Mouse (Mus musculus) ES-CJ7 (cell line): ENCODE results near the gene B3galt4.
"Not testable (repeated sequence)": the region's sequence is repeated elsewhere in the genome, so short reads cannot be mapped to it uniquely, and the experiment has no call there.

Experiments
- DNase-seq: peaks from one replicate; pipeline ENCODE4 v3.0.0; 2011; ENCODE audit warnings: low read depth, low spot score

The B3galt4 gene

DNA sequence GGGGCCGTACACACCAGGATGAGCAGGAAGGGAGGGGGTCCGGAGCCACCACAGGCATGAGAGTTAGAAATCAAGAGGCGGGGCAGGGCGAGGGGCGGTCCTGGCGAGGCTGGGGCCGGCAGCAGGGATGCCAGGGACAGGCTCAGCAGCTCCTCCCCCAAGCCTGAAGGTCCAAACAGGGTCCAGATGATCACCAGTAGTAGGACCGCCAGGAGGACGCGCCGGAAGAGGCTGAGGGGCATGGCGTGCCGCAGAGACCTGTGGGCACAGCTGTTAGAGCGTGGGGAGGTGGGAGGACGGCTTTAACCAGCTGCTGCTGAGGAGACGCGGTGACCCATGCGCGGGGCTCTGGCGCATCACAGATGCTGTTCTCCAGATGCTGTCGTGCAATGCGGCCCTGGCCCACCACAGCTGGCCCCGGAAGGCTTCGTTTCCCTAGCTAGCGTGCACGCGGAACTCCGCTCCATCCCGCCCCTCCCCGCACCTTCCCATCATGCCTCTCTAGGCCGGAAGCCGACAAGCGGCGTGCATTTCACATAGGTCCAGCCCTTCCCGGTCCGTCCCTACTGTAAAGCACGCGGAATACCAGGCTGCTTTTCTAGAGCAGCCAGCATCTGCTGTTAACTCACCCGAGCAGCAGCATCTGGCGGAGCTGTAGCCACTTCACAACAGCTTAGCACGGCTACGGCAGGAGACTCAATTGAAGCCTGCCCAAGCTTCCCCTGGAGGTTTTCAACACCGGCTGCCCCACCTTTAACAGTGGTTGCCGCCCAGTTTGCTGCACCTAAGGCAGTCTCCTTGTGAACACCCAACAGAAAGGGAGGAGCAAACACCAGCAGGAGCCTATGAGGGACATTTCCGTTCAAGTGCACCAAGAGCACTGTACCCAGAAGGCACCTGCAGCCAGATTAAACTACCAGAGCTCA, at the start of gene B3galt4:
TSS of gene B3galt4 (minus strand) at position 468 of the 926 bp plus-strand sequence.
- peak; percentile 93 for DNase-seq

DNA sequence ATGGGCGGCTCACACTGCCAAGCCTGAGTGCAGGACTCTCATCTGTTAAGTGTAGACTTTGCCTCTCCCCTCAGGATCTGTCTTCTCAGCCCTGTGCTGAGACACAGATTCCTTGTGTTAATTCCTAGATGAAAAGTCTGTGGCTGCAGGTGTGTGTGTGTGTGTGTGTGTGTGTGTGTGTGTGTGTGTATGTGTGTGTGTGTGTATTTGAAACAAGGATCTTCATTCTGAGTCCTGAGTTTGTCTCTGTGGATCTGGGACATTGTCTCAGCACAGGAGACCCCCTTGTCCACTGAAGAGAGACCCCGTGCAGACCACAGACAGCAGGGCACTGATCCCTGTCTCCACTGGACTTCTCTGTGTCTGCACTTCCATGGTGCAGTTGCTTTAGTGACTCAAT, 49.5 kb upstream of the B3galt4 start:
- DNase-seq, result not testable (repeated sequence)

DNA sequence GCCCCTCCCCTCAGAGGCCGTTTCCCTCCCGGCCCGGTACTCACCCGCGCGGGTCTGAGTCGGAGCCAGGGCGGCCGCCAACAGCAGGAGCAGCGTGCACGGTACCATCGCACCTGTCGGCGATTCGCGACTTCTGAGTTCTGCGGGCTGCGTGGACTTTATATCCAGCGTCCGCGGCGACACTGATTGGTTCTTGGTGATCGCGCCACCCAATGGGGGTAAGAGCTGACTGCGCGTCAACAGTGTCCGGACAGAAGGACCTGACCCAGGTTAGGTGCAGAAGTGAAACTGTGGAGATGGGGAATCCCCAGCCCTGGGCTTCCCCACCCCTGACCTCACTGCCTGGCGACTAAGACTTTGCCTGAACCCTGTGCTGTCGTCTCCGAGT, 48.9 kb upstream of the B3galt4 start, which contains the start of gene H2-K1:
TSS of gene H2-K1 (minus strand) at position 198 of the 388 bp plus-strand sequence.
- DNase-seq, result peak; percentile 86

DNA sequence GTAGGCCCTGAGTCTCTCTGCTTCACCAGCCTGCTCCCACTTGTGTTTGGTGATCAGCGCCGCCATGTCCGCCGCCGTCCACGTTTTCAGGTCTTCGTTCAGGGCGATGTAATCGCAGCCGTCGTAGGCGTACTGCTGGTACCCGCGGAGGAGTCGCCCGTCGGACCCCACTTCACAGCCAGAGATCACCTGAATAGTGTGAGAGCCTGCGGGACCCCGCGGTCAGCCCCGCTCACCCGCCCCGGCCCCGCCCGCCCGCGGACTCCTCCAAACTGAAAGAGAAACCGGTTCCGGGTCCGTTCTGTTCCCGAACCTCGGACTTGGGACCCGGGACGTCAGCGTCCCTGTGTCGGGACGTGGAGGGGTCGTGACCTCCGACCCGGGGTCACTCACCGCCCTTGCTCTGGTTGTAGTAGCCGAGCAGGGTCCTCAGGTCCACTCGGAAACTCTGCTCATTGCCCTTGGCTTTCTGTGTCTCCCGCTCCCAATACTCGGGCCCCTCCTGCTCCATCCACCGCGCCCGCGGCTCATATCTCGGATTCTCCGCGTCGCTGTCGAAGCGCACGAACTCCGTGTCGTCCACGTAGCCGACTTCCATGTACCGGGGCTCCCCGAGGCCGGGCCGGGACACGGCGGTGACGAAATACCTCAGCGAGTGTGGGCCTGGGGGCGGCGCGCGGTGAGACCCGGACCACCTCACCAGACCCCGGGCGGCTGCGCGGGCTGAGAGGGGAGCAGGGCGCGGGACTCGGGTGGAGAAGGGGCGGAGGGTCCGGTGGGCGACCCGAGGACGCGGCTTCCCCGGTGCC, 48.3 kb upstream of the B3galt4 start:
- DNase-seq, result peak; percentile 18

DNA sequence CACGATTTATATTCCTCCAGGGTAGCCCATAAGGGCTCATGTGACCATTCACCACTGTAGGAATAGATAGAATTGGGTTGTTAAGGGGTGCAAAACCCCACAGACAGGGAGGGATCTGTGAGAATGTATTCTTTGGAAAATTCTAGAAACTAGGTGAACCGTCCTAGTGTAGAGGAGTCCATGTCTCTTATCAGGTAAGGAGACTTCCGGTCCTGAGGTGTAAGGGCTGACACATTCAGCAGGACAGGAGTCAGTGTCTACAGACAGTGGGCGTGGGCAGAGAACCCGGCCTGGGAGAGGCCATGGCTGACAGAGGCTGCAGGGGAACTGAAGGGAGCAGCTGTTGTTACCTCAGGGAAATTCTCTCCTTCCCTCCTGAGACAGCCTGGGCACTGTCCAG, 47.4 kb upstream of the B3galt4 start:
- peak; percentile 12 for DNase-seq

DNA sequence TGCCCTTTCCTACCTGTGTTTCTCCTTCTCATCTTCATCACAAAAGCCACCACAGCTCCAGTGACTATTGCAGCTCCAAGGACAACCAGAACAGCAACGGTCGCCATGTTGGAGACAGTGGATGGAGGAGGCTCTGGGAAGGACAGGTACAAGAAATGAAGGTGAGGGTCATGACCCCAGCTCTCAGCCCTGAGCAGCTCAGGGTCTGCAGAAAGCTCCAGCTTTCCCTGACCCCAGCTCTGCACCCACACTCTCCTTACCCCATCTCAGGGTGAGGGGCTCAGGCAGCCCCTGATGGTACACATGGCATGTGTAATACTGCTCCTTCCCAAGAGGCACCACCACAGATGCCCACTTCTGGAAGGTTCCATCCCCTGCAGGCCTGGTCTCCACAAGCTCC, 45.7 kb upstream of the B3galt4 start:
- peak; percentile 1 for DNase-seq

DNA sequence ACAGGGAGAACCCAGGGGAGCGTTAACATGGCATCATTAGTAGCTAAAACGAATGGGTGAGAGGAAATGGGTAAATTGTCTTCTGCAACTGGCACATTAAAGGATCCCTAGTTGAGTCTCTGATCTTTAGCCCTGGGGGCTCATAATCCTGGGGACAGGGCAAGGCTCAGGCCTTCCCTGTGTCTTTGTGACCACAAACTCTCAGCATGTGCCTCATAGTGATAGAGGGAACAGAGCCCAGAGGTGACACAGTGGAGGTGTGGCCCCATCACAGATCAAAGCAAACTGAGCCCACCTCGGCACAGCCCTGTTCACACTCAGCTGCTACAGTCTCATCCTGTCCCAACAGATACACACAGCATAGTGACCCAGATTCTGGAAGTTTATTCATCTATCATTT, 44.4 kb upstream of the B3galt4 start:
- DNase-seq, result peak; percentile 1

DNA sequence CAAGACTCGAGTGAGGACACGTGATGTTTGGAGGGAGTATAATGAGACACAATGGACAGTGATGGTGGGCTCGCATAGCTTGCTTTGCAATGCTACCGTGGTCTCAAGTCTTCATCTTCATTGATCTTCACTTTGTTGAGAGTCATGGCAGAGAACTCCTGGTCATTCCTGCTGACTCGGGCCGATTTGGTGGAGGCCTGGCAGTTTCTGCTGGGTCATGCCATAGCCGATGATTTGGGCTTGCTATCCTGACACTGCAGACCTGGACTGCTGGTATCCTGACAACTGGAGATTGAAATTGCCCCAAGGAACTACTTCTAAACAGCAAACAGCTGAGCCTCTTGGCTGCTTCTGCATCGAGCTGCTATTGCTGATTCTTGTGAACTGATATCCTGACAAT, 43.7 kb upstream of the B3galt4 start:
- DNase-seq, result no peak

DNA sequence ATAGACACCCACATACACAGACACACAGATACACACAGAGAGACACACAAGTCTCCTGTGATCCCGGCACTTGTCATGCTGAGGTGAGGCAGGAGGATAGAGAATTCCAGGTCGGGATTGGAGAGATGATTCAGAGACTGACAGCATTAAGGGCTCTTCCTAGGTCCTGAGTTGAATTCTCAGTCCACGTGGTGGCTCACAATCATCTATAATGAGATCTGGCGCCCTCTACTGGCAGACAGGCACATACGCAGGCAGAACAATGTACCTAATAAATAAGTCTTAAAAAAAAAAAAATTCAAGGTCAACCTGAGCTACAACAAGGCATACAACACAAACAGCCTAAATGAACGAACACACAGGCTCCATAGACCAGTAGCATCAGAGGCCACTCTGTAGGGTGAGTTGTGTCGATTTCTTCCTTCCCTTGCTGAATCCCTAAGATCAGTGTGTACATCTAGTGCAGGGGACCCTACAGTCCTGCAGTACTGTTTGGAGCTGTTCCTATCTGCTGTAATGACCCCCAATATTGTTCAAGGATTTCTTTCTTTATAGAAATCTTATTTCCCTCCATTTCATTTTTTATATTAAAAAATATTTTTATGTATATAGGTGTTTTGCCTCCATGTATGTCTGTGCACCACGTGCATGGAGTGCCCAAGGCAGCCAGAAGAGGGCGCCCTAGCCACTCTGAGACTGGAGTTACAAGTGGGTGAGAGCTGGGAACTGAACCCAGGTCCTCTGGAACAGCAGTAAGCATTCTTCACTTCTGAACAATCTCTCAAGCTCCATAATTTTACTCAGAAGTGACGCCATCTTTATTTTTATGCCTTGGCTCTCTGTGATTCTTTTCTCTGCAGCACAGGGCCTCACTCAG, 40.7 kb upstream of the B3galt4 start:
- DNase-seq, result peak; percentile 95

DNA sequence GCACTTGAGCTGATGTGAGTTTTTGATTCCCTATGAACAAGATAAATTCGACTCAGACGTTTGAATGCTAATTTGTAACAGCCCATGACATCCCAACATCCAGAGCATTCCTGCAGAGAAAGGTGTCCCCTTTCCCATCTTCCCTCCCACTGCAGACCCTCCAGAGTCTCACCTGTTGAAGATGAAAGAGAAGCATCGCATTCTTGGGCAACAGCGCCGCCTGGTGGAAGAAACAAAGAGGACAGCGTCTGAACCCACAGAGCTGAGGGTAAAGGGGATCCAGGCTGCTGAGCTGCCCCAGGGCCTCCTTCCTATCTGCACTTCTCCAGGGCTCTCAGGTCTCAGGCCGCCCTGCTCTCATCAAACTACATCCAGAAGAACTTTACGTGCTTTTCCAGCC, 30.8 kb upstream of the B3galt4 start:
- DNase-seq, result peak; percentile 72

DNA sequence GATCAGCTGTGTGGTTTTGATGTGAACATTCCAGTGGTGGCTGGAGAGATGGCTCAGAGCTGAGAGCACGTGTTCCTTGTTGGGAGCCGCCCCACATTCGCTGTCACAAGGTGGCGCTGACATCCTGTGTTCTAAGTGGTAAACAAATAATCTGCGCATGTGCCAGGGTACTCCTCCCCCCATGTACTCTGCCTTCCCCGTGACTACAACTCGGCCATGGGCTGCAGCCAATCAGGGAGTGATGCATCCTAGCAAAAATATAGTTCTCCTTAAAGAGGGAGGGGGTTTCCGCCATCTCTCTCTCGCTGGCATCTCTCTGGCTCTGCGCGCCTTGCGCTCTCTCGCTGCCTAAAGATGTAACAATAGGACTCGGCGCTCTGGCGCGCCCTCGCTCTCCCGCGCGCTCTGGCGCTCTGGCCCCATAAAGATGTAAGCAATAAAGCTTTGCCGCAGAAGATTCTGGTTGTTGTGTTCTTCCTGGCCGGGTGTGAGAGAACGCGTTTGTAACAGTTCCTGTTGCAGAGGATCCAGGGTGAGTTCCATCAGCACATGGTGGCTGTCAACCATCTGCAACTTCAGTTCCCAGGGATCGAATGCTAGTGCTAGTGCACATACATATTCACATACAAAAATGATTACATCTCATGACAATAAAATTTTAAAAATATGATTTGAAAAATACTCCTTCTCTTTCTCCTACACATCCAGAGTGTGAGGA, 30.1 kb upstream of the B3galt4 start:
- peak; percentile 99 for DNase-seq

DNA sequence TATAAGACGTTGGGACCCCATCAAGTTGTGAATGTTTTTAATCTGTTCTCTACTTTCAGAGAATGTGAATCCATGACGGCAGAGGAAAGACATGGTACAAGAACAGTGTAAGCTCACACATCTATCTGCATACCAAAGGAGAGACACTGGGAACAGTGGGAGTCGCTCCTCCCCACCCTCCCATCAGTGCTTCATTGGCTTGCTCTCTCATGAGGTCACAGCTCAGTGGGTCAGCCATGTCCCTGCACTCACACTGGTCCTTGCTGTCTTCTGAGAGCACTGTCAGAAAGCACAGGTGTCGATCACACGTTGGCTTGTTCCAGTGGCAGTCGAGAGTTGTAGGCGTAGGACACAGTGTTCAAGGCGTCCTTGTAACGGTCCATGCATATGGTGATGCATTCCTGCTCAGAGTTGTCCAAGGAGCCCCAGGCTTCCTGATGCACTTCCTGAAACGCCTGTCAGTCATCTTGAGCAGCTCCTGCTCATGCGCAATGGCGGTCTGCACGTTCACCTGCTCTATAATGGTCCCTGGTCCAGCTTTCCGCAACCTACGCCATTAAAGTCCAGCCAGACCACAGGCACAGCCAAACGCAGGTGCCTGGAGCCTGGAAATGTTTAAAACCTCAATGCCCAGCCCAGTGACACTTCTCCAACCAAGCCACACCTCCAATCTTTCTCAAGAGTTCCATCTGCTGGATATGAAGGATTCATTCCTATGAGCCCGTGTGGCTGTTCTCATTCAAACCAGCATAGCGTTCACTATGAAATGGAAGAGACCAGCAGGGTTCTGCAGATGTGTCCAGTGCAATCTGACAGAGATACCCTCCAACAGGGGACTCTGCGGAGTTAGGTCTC, 29.1 kb upstream of the B3galt4 start:
- DNase-seq, result peak; percentile 71

DNA sequence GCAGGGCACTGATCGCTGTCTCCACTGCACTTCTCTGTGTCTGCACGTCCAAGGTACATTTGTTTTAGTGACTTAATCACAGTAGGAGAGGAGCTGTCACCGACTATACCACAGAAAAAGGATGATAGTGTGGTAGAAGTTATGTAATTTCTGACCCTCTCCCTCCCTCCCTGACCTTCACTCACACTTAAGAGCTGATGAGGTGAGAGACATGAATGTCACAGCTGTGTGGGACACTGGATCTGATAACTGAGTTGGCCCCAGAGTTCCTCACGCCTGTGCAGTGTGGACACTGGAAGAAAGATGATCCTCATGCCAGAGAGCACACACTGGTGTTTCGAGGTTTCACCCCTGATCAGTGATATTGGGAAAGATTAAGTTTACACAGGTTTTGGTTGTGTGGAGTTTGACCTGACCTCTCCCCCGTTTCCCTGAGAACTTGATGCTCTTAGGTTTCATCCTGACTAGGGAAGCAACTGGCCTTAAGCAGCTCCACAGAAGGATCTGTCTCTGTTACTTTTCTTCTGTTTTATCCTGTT, 28.3 kb upstream of the B3galt4 start:
- DNase-seq, result no peak

DNA sequence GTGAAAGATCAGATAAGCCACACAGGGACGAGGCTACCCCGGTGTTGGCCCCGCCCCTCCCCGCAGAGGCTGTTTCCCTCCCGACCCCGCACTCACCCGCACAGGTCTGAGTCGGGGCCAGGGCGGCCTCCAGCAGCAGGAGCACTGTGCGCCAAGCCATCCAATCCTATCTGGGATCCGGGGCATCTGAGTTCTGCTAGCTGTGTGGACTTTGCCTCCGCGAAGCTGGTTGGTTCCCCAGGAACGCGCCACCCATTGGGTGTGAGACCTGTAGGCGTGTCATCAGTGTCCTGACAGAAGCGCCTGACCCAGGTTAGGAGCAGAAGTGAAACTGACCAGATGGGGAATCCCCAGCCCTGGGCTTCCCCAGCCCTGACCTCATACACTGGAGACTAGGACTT, 27.3 kb upstream of the B3galt4 start:
- peak; percentile 68 for DNase-seq

DNA sequence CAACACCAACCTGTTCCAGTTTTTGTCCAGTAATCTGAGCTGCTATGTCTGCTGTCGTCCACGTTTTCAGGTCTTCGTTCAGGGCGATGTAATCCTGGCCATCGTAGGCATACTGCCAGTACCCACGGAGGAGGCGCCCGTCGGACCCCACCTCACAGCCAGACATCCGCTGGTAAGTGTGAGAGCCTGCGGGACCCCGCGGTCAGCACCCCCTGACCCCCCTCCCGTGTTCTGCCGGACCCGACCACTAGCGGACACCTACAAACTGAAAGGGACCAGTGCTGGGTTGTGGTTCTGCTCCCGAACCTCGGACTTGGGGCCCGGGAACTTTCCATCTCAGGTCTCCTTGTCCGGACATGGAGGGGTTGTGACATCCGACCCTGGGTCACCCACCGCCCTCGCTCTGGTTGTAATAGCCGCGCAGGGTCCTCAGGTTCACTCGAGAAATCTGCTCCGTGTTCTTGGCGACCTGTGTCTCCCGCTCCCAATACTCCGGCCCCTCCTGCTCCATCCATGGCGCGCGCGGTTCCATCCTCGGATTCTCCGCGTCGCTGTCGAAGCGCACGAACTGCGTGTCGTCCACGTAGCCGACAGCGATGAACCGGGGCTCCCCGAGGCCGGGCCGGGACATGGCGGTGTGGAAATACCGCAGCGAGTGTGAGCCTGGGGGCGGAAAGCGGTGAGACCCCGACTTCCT, 26.7 kb upstream of the B3galt4 start:
- no peak for DNase-seq

DNA sequence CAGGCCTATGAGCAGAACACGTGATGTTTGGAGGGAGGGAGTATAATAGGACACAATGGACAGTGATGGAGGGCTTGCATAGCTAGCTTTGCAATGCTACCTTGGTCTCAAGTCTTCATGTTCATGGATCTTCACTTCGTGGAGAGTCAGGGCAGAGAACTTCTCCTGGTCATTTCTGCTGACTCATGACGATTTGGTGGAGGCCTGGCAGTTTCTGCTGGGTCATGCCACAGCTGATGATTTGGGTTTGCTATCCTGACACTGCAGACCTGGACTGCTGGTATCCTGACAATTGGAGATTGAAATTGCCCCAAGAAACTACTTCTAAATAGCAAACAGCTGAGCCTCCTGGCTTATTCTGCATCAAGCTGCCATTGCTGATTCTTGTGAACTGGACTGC, 22.3 kb upstream of the B3galt4 start:
- DNase-seq, result no peak

DNA sequence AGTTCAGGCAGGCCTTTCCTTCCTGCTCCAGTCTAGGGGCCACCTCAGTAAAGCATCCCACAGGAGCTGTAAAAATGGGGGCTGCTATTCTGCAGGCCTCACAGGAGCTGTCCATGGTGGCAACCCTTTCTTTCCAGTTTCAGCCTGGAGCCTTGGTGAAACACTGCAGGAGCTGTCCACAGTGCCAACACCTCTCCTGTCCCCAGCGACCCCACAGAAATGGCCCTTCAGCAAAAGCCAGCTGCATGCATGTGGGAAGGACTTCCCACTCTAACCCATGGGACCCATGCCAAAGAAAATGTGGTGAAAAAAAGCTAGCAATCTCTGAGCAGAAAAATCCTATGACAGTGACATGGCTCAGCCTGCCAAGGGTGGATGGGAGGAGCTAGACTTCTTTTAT, 21.4 kb upstream of the B3galt4 start:
- peak; percentile 53 for DNase-seq

DNA sequence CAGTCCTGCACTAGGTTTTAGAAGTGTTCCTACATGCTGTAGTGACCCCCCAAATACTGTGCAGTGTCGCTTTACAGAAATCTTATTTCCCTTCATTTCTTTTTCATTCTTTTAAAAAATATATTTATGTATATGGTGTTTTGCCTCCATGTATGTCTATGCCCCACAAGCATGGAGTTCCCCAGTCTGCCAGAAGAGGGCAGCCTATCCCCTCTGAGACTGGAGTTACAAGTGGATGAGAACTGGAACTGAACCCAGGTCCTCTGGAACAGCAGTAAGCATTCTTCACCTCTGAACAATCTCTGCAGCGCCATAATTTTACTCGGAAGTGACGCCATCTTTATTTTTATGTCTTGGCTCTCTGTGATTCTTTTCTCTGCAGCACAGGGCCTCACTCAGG, 18.1 kb upstream of the B3galt4 start:
- DNase-seq, result peak; percentile 75

DNA sequence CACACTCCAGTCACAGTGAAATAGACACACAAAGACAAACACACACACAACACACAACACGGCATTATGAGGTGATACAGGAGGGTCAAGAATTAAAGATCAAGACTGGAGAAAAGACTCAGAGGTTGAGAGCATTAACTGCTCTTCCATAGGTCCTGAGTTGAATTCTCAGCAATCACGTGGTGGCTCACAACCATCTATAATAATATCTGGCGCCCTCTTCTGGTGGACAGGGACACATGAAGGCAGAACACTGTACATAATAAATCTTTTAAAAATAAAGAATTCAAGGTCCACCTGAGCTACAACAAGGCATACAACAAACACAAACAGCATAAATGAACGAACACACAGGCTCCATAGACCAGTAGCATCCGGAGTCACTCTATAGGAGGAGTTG, 17.6 kb upstream of the B3galt4 start:
- DNase-seq, result peak; percentile 87
